Mouse (Mus musculus): Measurements from ENCODE around the gene Mtnr1a.
"Not testable (repeated sequence)": the region's sequence is repeated elsewhere in the genome, so short reads cannot be mapped to it uniquely, and the experiment has no call there.

Mtnr1a gene

DNA sequence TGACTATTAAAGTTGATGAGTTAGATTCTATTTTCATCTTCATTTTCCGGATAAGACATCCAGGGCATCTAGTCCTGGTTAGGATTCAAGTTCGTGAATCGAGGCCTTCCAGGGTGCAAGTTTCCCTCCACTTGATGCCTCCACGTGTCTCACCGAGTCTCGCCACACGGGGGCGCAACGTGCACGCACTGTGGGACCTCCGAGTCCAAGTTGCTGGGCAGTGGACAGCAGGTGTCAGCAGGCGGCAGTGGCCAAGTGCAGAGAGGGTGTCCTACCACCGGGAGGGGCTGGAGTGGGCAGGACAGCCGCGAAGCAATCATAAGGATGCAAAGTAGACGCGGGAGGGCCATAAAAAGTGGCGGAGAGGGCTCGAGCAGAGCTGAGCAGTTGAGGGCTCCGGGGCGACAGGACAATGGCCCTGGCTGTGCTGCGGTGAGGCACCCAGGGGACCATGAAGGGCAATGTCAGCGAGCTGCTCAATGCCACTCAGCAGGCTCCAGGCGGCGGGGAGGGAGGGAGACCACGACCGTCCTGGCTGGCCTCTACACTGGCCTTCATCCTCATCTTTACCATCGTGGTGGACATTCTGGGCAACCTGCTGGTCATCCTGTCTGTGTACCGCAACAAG is at the start of gene Mtnr1a:
Gene Mtnr1a (plus strand): TSS at position 379 of the 628 bp plus-strand sequence.
- no peak for DNase-seq (ENCODE audit: extremely low read depth, low read depth)

DNA sequence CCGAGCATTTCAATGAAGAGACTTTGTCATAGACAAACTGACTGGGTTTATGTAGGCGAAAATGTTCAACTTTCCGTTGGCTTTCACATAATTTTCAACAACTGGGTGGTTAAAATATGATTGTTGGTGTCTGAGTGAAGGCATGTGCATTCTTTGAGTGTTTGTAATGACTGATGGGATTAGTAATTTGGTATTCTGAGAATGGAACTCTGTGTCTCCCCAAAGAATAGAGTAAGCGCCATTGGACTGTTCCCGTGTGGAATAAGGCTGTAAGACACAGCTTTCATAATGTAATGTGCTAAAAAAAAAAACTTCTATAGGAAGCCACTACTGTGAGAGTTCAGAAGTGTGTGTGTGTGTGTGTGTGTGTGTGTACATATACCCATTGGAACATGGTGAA is 49.7 kb upstream of the Mtnr1a start:
- DNase-seq (ENCODE audit: extremely low read depth, low read depth), result no peak

DNA sequence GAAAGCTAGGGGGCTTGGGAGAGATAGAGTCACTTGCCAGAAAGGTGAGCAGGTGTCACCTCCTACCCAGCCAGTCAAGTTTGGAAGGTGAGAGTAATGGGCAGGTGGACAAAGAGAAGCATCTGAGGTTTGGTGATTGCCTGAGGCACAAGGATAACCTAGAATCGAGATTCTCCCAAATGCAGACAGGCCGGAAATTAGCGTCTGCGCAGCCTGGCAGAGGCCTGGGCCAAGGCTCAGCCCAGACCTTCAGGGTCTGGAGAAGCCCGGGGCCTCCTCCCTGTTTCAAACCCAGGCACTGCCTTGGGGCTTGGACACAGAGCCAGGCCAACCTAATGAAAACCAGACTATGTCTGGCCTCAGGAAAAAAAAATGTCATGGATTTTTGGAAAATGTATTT is 47.8 kb upstream of the Mtnr1a start:
- no peak for DNase-seq (ENCODE audit: extremely low read depth, low read depth)

DNA sequence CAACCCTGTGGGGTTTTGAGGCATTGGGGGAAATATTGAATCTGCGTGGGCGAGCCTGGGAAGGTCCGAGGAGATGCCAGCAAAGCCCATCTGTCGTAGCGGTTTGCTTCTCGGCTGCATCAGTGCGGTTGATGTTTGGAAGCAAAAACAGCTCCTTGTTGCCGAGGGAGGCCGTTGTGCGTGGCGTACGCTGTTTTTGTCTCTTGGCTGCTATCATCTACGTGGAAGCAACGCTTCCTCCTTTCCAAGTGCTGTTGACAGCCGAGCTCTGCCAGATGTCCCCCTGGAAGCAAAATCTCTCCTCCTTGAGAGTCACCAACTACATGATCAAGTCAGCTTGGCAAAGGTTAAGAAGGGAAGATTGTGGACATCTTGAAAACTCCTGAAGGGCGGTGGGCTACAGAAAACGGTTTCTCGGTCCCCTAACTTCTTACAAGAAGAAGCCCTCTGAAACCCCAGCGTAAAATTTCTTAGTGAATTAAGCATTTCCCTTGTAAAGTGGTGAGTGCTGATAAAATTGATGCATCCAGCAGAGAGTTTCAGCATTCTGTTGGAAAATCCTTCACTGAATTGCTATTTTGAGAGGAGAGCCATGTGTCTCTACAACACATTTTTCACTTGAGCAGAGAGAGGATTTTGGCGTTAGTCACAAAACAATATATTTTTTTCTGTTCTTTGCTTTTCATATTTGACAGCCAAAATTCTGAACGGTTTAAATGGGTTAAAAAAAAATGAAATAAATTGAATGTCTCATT is 46.8 kb upstream of the Mtnr1a start:
- no peak for DNase-seq (ENCODE audit: extremely low read depth, low read depth)

DNA sequence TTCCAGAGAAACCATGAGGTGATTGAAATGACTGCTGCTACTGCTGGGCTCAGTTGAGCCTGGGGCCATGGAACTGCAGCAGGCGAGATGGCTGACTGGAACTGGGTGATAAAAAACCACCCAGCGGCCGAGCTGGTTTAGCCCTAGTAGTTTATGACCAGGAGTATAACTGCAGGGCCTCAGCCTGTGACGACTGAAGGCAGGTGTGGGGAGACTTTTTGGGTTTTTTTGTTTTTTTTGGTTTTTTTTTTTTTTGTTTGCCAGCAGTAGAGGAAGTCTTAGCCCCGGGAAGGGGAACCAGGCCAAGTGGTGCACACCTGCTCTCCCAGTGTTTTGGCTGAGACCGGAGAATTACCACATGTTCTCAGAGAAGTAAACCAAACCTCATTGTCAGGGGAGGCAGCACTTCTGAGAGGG is 40.8 kb upstream of the Mtnr1a start:
- no peak for DNase-seq (ENCODE audit: extremely low read depth, low read depth)

DNA sequence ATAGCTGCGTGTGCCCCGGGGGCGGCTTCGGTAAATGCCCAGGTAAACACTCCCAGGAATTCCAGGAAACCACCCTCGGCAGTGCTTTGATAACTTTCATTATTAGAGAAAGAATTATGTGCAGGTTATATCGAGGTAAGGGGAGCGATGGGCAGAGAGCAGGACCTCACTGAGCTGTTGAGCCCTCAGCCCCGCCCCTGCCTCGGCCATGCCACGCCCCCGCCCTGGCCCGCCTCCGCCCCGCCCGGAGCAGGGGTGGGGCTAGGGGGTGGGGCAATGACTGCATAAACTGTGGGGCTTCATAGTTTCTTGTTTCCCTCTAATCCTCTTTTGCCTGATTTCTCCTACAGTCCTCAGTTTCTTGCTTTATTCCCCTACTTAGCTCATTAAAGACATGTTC is 30.6 kb upstream of the Mtnr1a start:
- DNase-seq (ENCODE audit: extremely low read depth, low read depth), result no peak

DNA sequence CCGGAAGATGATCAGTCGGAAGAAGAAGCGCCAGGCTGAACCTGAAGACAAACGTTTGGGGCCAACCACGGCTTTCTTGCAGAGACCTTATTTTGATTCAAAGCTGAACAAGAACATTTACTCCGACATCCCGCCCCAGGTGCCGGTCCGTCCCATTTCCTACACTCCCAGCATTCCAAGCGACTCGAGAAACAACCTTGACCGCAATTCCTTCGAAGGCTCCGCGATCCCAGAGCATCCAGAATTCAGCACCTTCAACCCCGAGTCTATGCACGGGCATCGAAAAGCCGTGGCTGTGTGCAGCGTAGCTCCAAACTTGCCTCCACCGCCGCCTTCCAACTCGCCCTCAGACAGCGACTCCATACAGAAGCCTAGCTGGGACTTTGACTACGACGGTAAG is 24.8 kb upstream of the Mtnr1a start:
- DNase-seq (ENCODE audit: extremely low read depth, low read depth), result no peak

DNA sequence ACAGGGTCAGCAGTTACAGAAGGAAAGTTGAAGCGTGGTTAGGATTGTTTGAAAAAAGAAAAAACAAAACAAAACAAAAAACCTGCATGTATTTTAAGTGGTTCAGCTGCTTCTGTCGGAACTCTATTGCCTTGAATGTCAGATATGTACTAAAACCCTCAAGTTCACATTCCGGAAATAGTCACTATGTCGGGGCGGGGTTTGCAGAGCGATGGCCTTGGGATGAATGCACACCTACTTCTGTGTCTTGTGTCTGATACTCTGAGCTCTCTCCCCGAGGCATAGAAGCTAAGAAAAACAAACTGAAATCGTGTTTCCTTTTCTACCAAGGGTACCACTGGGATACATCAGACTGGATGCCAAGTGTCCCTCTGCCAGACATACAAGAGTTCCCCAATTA is 18.5 kb upstream of the Mtnr1a start:
- DNase-seq (ENCODE audit: extremely low read depth, low read depth), result no peak

DNA sequence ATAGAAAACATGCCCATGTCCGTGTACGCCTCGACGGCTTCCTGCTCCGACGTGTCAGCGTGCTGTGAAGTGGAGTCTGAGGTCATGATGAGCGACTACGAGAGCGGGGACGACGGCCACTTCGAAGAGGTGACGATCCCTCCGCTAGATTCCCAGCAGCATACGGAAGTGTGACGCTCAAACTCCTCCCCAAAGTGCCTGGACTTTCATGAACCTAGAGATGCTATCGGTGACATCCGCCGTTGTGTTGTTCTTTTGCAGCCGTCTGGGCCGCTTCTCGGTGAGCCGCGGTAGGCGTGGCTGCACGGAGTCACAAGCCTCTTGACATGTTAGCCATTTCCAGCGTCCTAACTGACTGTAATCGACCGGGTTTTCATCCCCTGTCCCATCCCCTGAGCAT is 17.7 kb upstream of the Mtnr1a start:
- DNase-seq (ENCODE audit: extremely low read depth, low read depth), result no peak

DNA sequence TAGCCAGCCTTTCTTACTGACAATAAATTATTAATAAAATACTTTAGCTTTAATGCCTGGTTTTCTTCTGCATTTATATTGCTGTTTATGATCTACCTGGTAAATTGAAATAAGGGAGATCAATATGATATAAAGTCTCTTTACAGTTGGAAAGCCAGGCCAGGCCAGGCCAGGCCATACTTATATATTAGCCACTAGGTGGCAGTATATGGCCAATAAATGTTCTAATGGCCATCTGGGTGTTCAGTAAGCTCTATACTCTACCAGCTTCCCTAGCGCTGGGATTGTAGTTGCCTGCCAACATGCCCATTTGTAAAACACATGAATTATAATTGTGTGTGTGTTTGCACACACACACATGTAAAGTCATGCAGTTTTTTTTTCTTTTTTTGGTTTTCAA is 16.7 kb upstream of the Mtnr1a start:
- no peak for DNase-seq (ENCODE audit: extremely low read depth, low read depth)

DNA sequence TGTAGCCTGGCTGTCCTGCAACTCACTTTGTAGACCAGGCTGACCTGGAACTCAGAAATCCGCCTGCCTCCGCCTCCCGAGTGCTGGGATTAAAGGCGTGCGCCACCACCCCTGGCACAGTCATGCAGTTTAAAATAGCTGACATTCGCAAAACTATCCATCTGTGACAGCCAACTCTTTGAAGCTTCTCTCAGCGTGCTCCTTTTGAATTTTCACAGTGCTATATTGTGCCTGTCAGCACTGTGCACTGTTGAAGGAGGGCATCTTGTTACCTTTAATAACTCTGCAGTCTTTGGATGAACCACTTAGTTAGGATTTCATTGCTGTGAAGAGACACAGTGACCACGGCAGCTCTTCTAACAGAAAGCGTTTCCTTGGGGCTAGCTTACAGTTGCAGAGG is 16.3 kb upstream of the Mtnr1a start:
- DNase-seq (ENCODE audit: extremely low read depth, low read depth), result no peak

DNA sequence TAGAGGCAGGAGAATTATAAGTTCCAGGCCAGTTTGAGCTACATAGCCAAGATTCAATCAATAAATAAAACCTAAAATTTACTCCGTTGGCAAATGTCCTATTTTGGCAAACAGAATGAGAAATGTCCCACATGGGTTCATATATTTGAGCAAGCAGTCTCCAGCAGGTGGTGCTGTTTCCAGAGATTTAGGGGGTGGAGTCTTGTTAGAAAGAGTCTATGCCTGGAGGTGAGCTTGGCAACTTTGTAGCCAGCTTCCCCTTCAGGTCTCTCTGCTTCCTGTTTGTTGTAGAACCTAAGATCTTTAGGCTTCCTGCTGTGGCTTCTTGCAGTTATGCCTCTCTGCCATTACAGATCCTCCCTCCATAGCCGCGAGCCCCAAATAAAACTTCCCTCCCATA is 13.4 kb upstream of the Mtnr1a start:
- no peak for DNase-seq (ENCODE audit: extremely low read depth, low read depth)

DNA sequence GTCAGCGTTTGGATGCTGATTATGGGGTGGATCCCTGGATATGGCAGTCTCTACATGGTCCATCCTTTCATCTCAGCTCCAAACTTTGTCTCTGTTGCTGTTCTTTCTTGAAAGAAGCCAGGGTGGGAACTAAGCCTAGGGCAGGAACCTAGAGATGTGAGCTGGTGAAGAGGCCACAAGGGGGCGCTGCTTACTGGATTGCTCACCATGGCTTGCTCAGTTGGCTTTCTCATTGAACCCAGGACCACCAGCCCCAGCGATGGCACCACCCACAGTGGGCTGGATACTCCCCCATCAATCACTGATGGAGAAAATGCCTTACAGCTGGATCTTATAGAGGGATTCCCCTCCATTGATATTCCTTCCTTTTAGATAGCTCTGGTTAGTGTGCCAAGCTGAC is 12.1 kb upstream of the Mtnr1a start:
- no peak for DNase-seq (ENCODE audit: extremely low read depth, low read depth)

DNA sequence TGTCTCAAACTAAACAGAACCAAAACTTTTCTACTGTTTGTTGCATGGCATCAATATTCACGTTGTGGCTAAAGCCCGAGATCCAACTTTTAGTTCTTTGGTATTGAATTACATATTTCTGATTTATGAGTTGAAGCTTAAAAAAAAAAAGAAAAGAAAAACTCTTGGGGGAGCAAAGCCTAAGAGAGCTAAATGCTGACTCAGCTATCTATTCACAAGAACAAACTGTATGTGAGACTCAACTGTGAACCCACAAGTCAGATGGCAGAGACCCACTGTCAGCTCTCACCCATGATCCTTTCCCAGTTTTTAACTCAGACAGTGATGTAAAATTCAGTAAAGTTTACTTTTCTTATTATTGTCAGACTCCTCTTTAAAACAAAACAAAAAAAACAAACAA is 8.9 kb upstream of the Mtnr1a start:
- DNase-seq (ENCODE audit: extremely low read depth, low read depth), result no peak

DNA sequence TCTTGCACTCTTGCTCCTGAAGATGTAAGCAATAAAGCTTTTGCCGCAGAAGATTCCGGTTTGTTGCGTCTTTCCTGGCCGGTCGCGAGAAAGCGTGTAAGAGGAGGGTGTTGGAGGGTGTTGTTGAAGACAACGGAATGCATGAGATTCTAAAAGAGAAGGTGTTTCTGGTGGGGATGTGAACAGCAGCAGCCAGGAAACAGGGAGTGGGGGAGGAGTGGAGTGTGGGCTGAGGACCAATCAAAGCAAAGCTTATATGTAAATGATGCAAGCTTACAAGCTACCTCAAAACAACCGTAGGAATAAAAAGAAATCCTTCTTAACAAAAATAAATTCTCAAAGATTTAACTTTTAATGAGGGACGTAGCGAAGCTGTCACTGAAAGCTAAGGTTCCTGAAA is 6.6 kb upstream of the Mtnr1a start:
- DNase-seq (ENCODE audit: extremely low read depth, low read depth), result peak; percentile 47

DNA sequence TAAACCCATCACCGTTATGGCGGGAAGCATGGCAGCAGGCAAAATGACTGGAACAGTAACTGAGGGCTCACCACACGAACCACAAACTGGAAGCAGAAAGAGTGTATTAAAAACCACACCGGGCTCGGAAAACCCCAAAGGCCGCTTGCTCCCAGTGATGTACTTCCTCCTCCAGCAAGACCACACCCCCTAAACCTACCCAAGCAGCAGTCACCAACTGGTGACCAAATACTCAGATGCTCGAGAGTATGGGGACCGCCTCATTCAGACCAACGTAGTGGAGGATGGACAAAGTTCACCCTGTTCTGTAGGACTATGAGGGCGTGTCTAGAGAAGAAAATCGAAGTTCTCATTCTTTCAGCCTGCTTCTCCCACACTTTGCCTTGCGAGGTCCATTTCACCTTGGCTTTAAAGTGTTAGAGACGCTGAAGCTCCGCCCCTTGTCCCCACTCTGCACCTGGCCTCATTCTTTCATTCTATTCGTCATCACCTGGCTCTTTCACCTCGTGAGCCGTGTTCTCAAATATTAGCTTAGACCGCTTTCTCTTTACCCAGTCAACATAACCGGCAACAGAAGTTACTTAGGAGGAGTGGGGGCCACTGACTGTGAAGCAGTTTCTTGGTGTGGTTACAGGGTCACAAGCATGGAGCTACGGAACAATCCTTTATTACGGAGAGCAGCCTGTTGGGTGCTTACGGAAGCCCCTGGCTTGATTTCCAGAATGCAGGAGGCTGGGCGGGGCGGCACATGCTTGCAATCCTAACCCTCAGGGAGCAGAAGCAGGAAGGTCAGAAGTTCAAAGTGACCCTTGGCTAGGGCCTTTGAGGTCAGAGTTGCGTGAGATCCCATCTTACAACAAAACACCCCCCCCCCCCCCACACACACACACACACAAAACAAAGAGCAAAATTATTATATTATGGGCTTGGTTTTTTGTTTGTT is 5.7 kb upstream of the Mtnr1a start:
- DNase-seq (ENCODE audit: extremely low read depth, low read depth), result no peak

DNA sequence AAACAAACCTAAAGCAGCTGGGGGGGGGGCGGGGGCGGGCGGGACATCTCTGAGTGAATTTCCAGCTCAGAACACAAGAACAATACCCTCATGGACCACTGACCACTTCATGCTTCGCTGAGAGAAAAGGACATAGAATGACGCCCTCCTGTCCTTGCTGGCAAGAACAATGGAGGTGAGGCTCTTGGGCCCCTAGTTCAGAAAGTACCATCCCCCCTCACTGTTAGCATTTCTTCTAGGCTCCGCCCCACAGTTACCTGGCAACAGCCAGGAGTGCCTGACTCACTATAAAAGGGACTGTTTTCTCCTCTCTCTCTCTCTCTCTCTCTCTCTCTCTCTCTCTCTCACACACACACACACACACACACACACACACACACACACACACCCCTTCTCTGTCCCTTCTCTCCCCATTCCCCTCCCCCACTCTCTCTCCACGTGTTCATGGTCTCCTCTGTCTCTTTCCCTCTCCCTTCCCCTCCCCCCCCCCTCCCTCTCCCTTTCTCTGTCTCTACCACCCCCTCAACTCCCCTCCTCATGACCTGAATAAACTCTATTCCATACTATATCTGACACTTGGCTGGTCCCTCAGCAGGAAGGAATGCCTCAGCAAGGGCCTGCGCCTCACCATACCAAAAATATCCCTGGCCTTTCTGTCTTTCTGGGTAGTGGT is 4.6 kb upstream of the Mtnr1a start:
- no peak for DNase-seq (ENCODE audit: extremely low read depth, low read depth)

DNA sequence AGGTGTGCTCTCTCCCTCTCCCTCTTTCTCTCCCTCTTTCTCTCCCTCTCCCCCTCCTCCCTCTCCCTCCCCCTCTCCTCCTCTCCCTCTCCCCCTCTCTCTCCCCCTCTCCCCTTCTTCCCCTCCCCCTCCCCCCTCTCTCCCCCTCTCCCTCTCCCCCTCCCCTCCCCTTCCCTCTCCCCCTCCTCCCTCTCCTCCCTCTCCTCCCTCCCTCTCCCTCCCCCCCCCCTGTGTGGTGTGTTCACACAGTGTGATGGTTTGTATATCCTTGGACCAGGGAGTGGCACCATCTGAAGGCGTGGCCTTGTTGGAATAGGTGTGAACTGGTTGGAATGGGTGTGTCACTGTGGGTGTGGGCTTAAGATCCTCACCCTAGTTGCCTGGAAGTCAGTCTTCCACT is 3.5 kb upstream of the Mtnr1a start:
- DNase-seq (ENCODE audit: extremely low read depth, low read depth), result not testable (repeated sequence)

DNA sequence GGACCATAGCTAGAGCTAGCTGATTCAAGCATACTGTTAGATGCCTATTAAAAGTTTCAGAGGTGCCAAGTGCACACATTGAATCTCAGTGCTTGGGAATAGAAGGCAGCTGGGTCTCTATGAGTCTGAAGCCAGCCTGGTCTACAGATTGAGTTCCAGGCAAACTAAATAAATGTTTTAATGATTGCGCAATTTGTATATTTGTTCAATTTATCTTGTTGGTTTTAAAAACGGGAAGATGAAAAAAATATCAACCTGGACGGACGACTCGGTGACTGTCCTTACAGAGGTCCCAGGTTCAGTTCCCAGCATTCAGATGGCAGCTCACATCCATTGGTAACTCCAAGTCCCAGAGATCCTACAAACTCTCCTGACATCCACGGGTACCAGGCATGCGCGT is 2.0 kb downstream of the Mtnr1a start:
- DNase-seq (ENCODE audit: extremely low read depth, low read depth), result no peak

DNA sequence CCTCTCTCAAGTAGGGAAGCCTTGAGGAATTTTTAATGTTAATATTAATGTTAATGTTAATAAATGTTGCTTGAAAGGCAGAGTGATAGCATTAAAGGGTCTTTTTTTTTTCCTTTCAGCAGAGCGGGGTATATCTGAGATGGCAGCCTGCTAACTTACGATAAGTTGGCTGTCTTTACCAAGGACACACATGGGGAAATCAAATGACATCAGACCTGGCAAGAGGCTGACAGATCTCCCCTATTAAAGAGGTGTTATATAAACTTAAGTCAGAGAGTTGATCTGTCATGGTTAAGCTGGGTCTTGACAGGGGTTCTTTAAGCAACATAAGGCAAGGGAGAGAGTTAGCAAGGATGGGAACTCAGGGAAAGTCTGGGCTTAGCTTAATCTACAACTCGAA is 11.9 kb downstream of the Mtnr1a start:
- DNase-seq (ENCODE audit: extremely low read depth, low read depth), result no peak

DNA sequence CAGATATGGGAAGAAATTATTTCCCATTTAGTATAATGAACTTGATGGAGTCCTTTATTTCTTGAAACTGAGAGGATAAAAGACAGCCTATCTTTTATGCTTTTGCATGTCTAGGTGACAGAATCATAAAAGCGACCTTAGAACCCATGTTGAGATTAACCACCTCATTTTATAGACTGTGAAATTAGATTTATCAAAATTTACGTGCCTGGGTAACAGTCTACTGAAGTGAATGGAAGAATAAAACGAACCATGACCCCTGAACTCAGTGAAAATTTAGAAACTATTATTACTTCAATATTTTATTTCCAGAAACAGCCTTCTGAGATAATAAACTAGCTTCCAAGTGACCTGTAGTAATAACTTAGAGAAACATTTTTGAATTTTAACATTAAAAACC is 24.7 kb downstream of the Mtnr1a start:
- no peak for DNase-seq (ENCODE audit: extremely low read depth, low read depth)
